Mouse (Mus musculus) cerebellum, adult 18-20 months (tissue): ENCODE measurements at regions not wholly inside any gene's neighbourhood (a gene's known extent, or its start where the extent isn't known, plus 50 kb on each side); places are given as distances from the start of the nearest gene placed in this dataset.

Experiments
- DNase-seq, 2 experiments: peaks; one replicate each; pipeline ENCODE4 v3.0.0; 2021

- no peak for DNase-seq
Measured at GRCm38 (mm10) chr3:41472586-41472985, 82.9 kb upstream of the Jade1 start.

GRCm38 (mm10) chr3:41469106-41469505 is 86.4 kb upstream of the Jade1 start:
- no peak for DNase-seq

- no peak for DNase-seq
Measured at GRCm38 (mm10) chr3:41467857-41468256, 87.7 kb upstream of the Jade1 start.

- DNase-seq, result no peak
Measured at GRCm38 (mm10) chr3:41465893-41466292, 89.6 kb upstream of the Jade1 start.

GRCm38 (mm10) chr3:41462953-41463644 is 92.4 kb upstream of the Jade1 start:
- no peak for DNase-seq

GRCm38 (mm10) chr3:41460131-41460530 is 95.4 kb upstream of the Jade1 start:
- no peak for DNase-seq

GRCm38 (mm10) chr3:41458156-41458555 is 97.4 kb upstream of the Jade1 start:
- DNase-seq, result no peak

- DNase-seq, result no peak
Measured at GRCm38 (mm10) chr3:41453525-41453924, 102.0 kb upstream of the Jade1 start.

- DNase-seq, result no peak
Measured at GRCm38 (mm10) chr3:41452716-41453090, 102.8 kb upstream of the Jade1 start.

GRCm38 (mm10) chr3:41452020-41452715 is 103.4 kb upstream of the Jade1 start:
- DNase-seq, result no peak

- DNase-seq, result no peak
Measured at GRCm38 (mm10) chr3:41450696-41451095, 104.8 kb upstream of the Jade1 start.

- no peak for DNase-seq
Measured at GRCm38 (mm10) chr3:41444243-41444753, 111.2 kb upstream of the Jade1 start.

- no peak for DNase-seq
Measured at GRCm38 (mm10) chr3:41436238-41436637, 119.3 kb upstream of the Jade1 start.

- no peak for DNase-seq
Measured at GRCm38 (mm10) chr3:41433106-41433505, 122.4 kb upstream of the Jade1 start.

GRCm38 (mm10) chr3:41432376-41432775 is 123.2 kb upstream of the Jade1 start:
- DNase-seq, result no peak

- no peak for DNase-seq
Measured at GRCm38 (mm10) chr3:41430191-41430590, 125.3 kb upstream of the Jade1 start.

- no peak for DNase-seq
Measured at GRCm38 (mm10) chr3:41426946-41427345, 128.6 kb upstream of the Jade1 start.

- no peak for DNase-seq
Measured at GRCm38 (mm10) chr3:41425863-41426262, 129.7 kb upstream of the Jade1 start.

GRCm38 (mm10) chr3:41424142-41424939 is 131.2 kb upstream of the Jade1 start:
- no peak for DNase-seq

GRCm38 (mm10) chr3:41423630-41424029 is 131.9 kb upstream of the Jade1 start:
- no peak for DNase-seq

- DNase-seq, result no peak
Measured at GRCm38 (mm10) chr3:41422615-41423579, 132.6 kb upstream of the Jade1 start.

- DNase-seq, result no peak
Measured at GRCm38 (mm10) chr3:41413771-41414170, 141.8 kb upstream of the Jade1 start.
